Mouse (Mus musculus) adrenal gland, adult 10 weeks (tissue): ENCODE data around the gene Axl. TPM values are rescaled to one million over a fixed set of nuclear protein-coding genes. Genes with fewer than 3 reads are reported as not detected.

Experiments
- polyA plus RNA-seq: library from polyadenylated mRNA; stranded (reverse); fragments of 350-450 nt; fragmentation: Illumina TruSeq; extraction: RNeasy Lipid Tissue Mini Kit (QIAGEN cat#74804); gene quantifications from one replicate; pipeline ENCODE4 v1.2.3, GENCODE M21; 2014; ENCODE audit warnings: low read depth, low replicate concordance

Gene Axl
- polyA plus RNA-seq: 26.1 TPM

DNA sequence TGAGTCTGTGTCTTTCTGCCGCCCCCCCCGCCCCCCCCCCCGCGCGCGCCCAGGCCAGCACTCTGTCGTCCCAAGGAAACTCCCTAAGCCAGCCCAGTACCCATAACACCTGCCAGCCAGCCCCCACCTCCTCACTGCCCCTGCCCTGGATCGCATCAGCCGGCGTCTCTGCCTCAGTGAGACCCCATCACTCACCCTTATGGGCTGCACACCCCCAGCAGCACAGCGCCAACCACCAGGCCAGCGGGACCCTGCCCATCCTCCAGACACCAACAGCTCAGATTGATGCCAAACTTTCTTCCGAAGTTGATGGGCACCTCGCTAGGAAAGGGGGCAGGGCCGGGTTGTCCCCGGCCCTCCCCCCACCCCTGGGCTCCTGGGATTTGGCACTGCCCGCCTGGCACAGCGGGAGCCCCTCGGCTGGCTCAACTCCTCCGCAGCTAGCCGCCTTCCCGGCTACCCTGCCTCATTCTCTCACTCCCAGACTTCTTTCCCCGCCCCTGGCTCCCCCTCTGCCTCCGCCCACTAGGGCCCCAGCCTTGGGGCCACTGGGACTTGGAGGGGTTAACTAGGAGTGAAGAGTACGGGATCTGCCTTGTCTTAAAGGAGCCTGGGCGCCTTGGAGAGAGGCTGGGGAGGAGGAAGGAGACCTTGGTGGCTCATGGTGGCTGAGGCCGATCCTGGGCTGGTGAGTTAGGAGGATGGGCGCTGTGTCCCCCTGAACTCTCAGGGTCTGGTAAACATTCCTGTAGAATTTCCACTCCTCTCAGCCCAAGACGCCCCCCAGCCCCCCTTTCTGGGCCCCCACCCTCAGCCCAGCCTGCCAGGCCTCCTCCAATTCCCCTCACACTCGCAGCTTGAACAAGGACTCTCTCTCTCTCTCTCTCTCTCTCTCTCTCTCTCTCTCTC lies at the start of gene Axl:
TSS of gene Axl (minus strand) at position 486 of the 909 bp plus-strand sequence.

DNA sequence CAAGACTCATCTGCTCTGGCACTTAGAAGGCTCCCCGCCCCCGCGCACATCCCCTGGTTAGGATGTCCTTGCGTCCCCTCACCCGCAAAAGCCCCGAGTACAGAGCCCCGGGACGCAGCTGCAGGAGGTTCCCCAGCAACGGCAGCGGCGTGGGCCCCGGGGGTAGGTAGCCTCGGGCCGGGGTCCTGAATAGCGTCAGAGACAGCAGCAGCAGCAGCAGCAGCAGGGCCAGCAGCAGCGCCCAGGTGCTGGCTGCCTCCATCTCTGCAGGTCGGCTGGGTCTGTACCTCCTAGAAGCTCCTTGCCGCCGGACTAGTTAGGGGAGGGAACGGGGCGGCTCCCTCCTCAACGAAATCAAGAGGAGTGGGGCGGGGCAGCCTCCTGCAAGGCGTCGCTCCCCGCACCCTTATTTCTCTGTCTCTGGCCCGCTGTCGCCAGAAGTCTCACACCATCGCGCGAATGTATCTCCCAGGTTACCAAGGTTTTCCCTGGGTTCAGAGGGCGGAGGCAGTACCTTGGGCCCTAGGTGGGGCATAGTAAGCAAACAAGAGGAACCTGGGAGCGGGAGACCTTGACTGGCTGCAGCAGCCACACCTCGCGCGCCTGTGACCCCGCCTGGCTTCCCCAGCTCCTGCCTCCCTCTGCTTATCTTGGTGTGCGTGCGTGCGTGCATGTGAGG lies 27.9 kb upstream of the Axl start, which contains the start of gene Cyp2s1:
TSS of gene Cyp2s1 (minus strand) at position 673 of the 679 bp plus-strand sequence.

DNA sequence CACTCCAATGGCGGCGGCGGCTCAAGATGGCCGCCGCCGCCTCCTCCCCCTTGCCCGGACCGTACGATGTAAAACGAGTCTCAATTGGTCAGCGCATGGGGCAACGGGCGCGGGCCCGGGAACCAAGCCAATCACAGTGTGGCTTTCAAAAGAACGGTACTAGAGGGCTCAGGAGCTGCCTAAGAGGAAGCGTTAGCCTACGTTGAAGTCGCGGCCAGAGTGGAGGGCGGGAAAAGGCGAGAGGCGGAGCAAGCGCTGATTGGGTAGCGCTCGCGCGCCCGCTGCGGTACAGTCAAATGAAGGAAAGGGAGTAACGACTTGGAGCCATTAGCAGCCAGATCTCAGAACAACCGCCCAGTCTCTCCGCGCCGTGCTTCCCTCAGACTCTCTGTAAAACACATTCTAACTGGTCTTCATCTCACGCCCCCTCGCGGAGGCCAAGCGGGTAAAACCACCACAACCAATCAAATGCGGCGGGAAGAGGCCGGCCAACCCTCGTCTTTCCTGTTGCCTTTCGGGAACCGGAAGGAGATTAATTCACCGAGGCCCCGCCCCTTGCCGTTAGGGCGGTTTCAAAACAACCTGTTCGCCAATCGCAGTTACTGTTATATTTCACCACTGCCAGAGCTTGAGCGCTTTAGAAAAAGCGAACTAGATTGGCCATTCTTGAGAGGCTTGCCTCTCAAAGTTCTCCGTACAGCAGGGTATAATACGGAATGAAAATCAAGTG lies 33.6 kb downstream of the Axl start, which contains the start of gene Hnrnpul1:
TSS of gene Hnrnpul1 (minus strand) at position 20 of the 730 bp plus-strand sequence.

DNA sequence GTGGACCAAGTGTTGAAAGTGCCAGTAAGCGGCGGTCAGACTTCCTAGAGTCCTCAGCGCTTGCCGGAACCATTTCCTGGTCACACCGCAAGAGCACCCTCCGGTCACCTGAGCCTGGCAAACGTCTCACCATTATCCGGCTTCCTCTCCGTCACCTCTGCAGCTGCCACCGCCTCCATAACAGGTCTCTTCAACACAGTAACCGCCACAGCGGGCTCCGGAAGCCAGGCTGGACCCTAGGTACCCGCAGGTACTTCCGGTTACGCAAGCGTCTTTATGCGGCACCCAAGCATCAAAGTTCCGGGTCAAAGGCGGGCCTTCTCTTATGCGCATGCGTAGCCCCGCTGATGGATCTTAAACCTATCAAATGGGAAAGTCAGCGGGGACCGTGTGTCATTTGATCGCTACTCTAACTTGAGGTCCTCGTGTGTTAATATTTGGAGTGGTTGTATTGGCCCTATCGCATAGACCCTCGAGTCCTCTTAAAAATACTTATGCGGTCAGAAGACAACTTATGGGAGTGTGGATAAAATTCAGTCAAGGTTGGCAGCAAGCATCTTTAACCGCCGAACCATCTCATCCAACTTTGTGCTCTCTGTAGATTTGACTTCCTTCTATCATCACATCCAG lies 69.6 kb downstream of the Axl start, which contains the start of gene Ccdc97:
TSS of gene Ccdc97 (minus strand) at position 301 of the 630 bp plus-strand sequence.

Other genes with a start within 250 kb of the Axl start
- not detected for gene Ceacam2, start 248.8 kb downstream of the Axl start, polyA plus RNA-seq
- not detected for gene Erich4, start 172.8 kb downstream of the Axl start, polyA plus RNA-seq
- gene Dmac2, start 169.3 kb downstream of the Axl start, polyA plus RNA-seq: 10.8 TPM
- gene B3gnt8, start 162.1 kb downstream of the Axl start, polyA plus RNA-seq: not detected
- gene Bckdha, start 129.7 kb downstream of the Axl start, polyA plus RNA-seq: not detected
- gene Exosc5, start 129.5 kb downstream of the Axl start, polyA plus RNA-seq: 0.29 TPM
- gene Tmem91, start 113.5 kb downstream of the Axl start, polyA plus RNA-seq: not detected
- gene B9d2, start 107.9 kb downstream of the Axl start, polyA plus RNA-seq: not detected
- 3.4 TPM for gene Tgfb1, start 101.7 kb downstream of the Axl start, polyA plus RNA-seq
- 2.7 TPM for gene Ccdc97, start 69.6 kb downstream of the Axl start, polyA plus RNA-seq
- 34.8 TPM for gene Hnrnpul1, start 33.9 kb downstream of the Axl start, polyA plus RNA-seq
- 0.17 TPM for gene Cyp2s1, start 28.2 kb upstream of the Axl start, polyA plus RNA-seq
- gene Cyp2b10, start 108.9 kb upstream of the Axl start, polyA plus RNA-seq: 4.7 TPM